Mouse (Mus musculus): ENCODE measurements around the gene Man2a1. TPM values are rescaled to one million over a fixed set of nuclear protein-coding genes. Genes with fewer than 3 reads are reported as not detected.

Gene Man2a1
- total RNA-seq, 2 experiments from 2014 or later, result 15.7 to 33.4 TPM

DNA sequence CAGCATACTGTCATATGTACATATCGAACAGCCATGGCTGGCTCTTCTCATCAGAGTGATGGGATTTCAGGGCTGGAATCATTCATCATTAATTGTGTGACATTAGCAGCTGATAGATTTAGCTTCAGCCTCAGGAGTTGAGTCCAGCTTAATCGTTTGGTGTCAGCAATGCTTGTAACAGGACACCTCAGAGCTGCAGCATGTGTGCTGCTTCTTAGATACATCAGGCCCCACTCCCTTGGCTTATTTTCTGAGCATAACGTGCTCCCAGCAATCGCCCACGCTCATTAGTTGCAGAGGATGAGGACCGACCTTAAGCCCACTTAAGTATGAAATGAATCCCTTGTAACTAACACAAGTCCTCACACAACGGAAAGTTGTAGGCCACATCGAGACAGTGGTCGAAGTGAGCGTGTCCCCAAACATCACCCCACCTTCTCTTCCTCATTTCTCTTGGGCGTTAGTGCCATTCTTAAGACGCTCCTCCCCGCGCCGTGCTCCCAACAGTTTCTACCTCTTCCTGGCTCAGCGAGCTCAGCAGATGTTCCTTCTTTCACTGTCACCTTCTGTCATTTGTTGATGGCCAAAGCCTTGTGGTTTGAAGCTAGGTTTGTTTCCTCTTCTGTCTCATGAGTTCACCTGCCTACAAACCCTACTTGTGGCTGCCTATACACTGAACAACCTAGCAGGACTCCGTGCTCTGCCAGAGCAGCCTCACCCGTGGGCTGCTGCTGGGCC lies 180.4 kb downstream of the Man2a1 start:
- ATAC-seq (replicated peaks; ENCODE audit: low FRiP score, low TSS enrichment, poor library complexity, severe bottlenecking), result no peak

DNA sequence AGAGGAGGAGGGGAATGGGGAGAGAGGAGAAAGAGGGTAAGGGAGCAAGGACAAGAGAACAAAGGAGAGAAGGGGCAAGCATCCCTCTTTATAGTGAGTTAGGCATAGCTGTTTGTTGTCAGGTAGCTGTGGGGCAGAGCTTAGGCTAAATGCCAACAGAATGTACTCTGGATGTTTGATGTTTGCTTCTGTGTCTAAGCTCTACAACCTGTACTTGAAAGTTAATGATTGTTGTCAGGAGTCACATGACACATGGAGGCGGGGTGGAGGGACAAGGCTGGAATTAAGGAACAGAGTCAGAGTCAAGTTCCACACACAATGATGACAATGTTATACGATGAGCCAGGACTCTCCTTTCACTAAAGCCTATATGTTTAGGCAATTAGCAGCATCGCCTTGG lies 181.8 kb downstream of the Man2a1 start:
- no peak for ATAC-seq (replicated peaks; ENCODE audit: low FRiP score, low TSS enrichment, poor library complexity, severe bottlenecking)

DNA sequence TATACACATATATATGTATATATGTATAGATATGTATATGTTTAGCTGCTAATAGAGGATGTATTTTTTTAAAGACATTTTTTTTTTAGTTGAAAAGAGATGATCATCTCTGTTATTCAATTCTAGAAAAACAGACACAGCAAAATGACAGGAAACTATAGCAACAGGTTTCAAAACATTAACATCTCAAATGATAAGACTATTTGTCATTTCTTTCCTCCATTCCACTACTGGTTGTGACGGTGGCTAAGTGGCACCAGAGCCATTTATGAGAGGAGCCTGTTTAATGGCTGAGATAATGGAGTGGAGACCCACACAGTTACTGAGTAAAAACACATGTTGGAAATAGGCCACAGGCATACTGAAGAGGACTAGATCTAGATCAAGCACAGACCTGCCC lies 185.4 kb downstream of the Man2a1 start:
- ATAC-seq (replicated peaks; ENCODE audit: low FRiP score, low TSS enrichment, poor library complexity, severe bottlenecking), result no peak

DNA sequence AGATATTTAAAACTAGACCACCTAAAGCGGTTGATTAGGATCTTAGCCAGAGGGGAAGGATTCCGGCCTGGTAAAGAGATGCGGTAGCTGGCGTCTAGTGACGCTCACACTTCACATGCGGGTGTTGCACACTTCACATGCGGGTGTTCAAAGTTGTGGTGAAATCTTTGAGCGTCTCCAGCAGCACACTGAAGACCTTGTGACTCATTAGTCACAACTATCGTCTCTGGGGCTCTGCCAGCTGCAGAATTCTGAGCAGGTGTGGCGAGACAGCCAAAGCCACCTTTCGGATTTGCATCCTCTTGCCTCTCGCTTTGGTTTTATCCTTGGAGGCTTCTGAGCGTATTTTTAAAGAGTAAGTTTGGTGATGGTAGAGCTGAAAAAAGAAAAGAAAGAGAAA lies 187.8 kb downstream of the Man2a1 start:
- no peak for ATAC-seq (replicated peaks; ENCODE audit: low FRiP score, low TSS enrichment, poor library complexity, severe bottlenecking)

DNA sequence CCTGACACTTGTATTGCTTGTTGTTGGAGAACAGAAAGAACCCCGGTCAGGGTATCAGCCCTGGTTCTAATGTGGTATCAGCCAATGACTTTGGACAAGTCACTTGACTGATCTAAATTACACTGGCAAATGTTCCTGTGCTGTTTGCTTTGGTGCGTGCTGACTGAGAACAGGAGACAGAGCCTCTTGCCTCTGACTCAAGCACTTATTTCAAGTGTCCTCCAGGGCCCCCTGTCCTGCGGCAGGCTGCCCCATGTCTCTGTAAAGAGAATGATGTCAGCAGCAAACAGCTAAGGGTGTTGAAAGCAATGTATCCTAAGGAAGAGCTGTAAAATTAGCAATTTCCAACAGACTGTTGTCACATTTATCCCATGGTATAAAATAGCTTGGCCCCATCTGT lies 188.6 kb downstream of the Man2a1 start:
- ATAC-seq (replicated peaks; ENCODE audit: low FRiP score, low TSS enrichment, poor library complexity, severe bottlenecking), result no peak

DNA sequence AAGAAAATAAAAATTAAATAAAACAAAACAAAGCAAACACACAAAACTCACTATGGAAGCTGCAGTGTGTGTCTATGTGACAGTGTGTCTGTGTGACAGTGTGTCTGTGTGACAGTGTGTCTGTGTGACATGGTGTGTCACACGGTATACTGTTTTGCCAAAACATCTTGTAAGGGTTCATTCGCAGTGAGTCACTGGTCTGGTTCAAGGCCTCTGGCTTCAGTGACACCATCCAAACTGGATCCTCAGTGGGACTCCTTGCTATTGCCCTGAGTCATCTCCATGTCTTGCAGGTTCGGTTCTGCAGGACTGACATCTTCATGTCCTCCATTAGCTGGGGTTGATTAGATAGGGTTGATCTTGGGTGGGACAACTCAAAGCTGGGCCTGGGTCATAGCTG lies 191.5 kb downstream of the Man2a1 start:
- no peak for ATAC-seq (replicated peaks; ENCODE audit: low FRiP score, low TSS enrichment, poor library complexity, severe bottlenecking)

DNA sequence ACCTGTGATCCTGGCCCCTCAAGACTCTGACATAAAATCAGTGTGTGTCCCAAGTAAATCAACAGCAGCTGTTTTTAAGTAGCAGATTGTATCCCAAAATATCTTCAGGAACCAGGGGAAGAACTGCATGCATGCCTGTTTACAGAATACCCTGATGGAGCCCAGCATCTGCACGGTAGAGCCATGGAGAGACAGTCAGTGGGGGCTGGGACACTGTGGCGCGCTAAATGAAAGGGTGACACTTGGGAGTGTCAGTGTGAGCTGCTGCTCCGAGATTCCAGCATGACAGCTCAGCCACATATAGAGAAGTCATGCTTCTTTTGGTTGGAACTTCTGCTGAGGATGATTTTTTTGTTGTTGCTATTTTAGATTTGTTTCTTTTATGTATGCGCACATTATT lies 192.1 kb downstream of the Man2a1 start:
- no peak for ATAC-seq (replicated peaks; ENCODE audit: low FRiP score, low TSS enrichment, poor library complexity, severe bottlenecking)

DNA sequence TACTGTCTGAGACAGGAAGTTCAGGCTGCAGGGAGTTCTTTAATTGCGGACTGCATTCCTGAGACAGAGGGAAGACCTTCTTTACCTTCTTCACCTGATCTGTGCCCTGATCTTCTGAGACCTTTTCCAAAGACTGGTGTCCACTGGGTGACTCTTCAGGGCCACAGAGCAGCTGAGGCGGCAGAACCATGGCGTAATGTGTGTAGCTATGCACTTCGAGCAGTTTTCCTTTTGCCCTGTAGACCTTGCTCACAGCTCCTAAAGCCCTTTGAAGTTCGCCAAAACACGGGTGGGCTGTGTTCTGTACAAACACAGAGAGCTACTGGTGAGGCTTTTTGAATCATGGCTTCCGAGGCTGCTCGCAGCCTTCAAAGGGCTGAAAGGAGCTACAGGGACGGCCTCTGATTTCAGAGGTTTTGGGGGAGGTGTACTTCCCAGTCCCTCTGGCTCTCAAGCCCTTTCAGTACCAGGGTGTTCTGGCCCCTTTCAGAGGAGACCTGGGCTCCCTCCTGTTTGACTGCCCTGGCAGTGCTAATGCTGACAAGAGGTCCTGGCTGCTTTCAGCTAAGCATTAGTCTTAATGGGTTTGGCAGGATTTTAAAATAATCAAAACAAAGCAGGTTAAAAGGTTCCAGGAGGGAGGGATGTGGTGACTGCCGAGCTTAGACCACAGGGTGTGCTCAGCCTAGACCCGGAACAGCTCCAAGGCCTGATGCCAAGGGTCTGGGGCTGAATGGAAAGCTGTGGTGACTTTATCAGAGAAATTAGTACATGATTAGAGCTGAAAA lies 201.8 kb downstream of the Man2a1 start:
- no peak for ATAC-seq (replicated peaks; ENCODE audit: low FRiP score, low TSS enrichment, poor library complexity, severe bottlenecking)

DNA sequence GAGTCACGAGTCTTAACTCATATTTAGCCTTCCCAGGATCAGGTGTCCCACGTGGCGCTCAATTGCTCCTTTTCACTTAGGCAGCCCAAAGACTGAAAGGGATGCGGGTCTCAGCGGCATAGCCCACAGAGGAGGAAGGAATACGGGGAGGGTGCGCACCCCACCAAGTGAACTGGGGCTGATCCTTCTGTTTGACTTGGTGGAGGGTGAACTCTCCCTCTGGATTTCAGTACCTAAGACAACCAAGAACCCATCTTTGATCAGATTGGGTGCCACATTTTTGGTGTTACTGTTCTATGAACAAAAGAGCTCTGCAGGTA lies 202.4 kb downstream of the Man2a1 start:
- no peak for ATAC-seq (replicated peaks; ENCODE audit: low FRiP score, low TSS enrichment, poor library complexity, severe bottlenecking)

Other genes with a start within 250 kb of the Man2a1 start
- not detected in 2 replicates for gene 4930583I09Rik, start 235.3 kb downstream of the Man2a1 start, total RNA-seq (2014; fragmentation: Nextera tagmentation)
- gene 4930583I09Rik, start 235.3 kb downstream of the Man2a1 start, total RNA-seq (2017), result not detected in 2 replicates